11 mouse cellular contexts compared by ENCODE assay signal in genomic region chr16:29939331-29939850, GRCm38 (mm10).
"Had no signal": no experiment of that assay in that cellular context is flagged by ENCODE, and none has a peak within 500 bp of the region (broad histone marks: within the 10 kb centered on the region; RNA-seq: fewer than 3 reads in every experiment).

No protein-coding gene starts in this region.

- DNase-seq: kidney, postnatal 10 days; kidney, postnatal 4 days; lung, adult 18-20 months; right cerebral cortex, adult 18-20 months; right cerebral cortex, postnatal 25 days; thymus, postnatal 4 days had no signal

- H3K4me1 ChIP-seq: midbrain, embryonic 12.5 days; neural tube, embryonic 15.5 days had no signal

- H3K9ac ChIP-seq: liver, embryonic 14.5 days; midbrain, embryonic 12.5 days; neural tube, embryonic 15.5 days had no signal

- H3K4me3 ChIP-seq: layer of hippocampus, adult 2 months; midbrain, embryonic 12.5 days; neural tube, embryonic 15.5 days had no signal

- H3K9me3 ChIP-seq: midbrain, embryonic 12.5 days; neural tube, embryonic 15.5 days had no signal

- H3K36me3 ChIP-seq: midbrain, embryonic 12.5 days; neural tube, embryonic 15.5 days had no signal

- H3K27ac ChIP-seq: layer of hippocampus, adult 2 months; liver, embryonic 14.5 days; midbrain, embryonic 12.5 days; neural tube, embryonic 15.5 days; stomach, postnatal 0 days had no signal

- H3K4me2 ChIP-seq: midbrain, embryonic 12.5 days; neural tube, embryonic 15.5 days had no signal
